Mouse (Mus musculus) testis, postnatal 10 days (tissue): ENCODE measurements around the gene Ccdc149.

ENCODE experiments used
- DNase-seq: peaks from one replicate; pipeline ENCODE4 v3.0.0; 2021; ENCODE audit warnings: low spot score

Ccdc149 gene

GRCm38 (mm10) chr5:52440278-52440677 is 31.0 kb downstream of the Ccdc149 start:
- DNase-seq = no peak

- peak; percentile 45 for DNase-seq
Observed at GRCm38 (mm10) chr5:52438946-52439345, 32.4 kb downstream of the Ccdc149 start.

DNA sequence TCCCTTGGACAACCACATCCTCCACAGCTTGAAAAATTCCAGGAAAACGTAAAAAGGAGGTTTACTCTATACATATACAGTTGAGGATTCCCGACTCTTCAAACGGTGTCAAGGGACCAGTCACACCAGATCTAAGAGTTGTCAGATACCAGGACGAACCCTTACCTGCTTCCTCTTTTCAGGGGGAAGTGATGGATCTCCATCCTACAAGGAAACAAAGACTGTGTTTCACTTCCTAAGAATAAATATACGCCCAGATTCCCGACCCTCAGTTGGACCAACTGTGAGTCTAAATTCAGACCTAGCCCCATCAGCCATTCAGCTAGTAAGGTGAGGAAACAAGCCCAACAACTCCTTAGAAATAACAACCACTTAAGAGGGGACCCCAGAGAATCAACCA is 35.8 kb downstream of the Ccdc149 start:
- no peak for DNase-seq

GRCm38 (mm10) chr5:52431276-52431844 is 40.0 kb downstream of the Ccdc149 start:
- no peak for DNase-seq

GRCm38 (mm10) chr5:52429731-52430480 is 41.4 kb downstream of the Ccdc149 start:
- DNase-seq = no peak

GRCm38 (mm10) chr5:52428613-52429012 is 42.7 kb downstream of the Ccdc149 start:
- DNase-seq = no peak

- no peak for DNase-seq
Observed at GRCm38 (mm10) chr5:52425819-52426218, 45.5 kb downstream of the Ccdc149 start.

DNA sequence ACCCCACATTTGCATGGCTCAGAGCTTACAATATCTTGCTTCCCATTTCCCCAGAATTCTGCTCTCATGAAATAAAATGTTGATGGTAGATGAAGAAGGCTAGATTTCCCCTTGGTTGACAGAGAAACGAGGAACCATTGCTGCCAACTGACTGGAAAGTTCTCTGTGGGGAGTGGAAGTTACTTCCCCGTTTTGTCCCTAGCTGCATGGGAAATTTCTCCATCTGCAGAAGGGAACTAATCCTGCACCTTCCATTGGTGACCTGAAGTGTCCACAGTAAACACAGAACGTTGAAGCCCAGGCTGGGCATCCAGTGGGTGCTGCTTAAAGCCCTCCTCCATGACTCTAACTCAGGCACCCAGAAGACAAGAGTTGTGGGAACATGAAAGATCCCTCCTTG is 47.4 kb downstream of the Ccdc149 start:
- DNase-seq = no peak

DNA sequence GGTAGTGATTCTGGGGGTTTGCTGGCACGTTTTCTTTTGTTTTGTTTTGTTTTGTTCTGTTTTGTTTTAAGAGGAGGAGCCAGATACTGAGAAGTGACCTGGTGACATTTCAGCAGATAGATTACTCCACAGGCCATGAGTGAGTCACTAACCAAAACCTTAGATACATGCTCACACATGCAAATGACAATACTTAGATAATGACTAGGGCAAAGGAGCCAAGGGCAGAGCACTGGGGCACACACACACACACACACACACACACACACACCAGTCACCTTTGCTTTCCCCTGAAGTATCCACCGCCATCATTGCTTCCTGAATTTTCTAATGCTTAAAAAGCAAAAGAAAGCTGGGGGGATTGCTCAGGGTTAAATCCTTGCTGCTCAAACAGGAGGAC is 54.8 kb downstream of the Ccdc149 start:
- no peak for DNase-seq

DNA sequence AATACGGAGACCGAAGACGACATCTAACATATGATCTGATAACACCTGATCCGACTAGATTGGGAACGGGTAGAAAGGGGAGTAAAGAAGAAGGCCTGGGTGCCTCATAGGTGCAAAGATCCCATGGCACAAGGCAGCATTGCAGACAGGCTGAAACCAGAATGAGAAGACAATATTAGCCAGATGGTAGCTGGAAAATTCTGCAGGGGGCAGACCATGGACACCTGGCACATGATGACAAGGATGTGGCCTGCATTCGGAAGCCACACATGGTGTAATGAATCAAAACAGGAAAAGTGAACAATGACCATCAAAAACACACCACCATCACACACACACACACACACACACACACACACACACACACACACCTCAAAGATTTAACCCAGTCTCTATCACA is 55.4 kb downstream of the Ccdc149 start:
- DNase-seq = no peak

DNA sequence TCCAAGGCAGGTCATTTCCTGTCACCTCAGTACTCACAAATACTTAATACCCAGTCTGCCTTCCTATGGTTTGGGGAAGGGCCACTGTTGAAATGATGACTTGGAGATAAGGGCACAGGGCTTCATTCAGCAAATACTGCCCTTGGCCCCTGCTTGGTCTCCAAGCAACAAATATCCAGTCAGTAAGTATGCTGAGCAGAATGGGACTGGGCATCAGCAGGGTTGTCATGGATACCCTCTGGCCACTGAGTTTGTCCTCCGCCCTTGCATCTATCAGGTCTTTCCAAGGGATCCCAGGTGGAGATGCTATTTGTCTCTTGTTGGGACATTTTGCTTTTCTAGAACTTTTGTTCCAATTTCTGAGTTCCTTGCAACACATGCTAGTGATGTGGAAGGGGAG is 56.1 kb downstream of the Ccdc149 start:
- no peak for DNase-seq

DNA sequence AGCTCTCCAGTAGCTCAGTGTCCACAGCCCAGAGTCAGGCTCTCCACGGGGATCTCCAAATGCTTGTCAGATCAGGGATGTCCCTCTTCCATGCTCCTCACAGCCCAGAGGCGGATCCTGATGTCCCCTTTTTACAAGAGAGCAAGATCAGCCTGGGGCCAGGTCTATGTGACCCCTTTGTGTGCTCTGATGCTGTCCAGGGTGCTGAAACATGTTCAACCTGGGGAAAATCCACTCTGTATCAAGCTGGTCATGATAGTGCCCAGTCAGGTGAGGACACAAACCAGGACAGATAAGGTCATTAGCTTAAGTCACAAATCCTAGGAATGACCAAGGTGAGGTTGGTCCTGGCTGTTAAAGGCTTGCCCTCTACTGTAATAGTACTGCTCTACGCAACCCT is 59.8 kb downstream of the Ccdc149 start:
- DNase-seq = peak; percentile 55

DNA sequence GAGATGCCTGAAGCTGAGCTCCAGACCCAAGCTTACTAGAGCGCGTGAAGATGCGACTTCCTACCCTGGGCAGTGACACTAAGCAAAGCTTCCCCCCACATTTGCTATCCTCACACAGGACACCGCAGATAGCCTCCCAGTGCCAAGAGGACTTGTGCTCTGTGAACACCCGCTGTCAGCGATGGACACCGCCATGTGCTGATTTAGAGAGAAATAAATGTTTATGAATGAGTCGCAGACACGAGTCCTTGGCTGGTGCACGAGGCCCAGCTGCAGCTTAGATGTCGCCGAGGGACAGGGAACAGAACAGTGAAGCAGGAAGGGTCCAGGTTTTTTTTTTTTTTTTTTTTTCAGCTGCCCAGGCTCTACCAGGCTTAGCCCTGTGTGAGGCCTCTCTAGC is 61.1 kb downstream of the Ccdc149 start:
- DNase-seq = no peak

GRCm38 (mm10) chr5:52408668-52409315 is 62.5 kb downstream of the Ccdc149 start:
- DNase-seq = no peak

GRCm38 (mm10) chr5:52404373-52404772 is 66.9 kb downstream of the Ccdc149 start:
- no peak for DNase-seq

DNA sequence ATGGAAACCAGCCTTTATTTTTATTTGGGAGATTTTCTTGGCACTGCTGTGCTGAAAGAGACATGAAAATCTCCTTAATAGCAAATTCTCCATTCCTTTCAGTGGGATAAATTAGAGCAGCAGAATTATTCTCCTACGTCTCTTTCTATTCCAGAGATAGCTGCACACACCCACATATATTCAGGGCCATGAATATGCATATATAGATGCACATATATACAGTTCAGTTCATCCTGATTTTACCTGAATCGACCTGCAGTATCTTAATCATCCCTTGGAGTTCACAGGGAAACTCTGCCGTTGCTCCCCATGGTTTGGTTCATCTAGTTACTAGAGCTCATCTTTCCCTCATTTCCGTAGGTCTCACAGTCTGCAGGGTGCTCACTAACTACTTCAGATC is 77.6 kb downstream of the Ccdc149 start:
- DNase-seq = no peak

GRCm38 (mm10) chr5:52391471-52391870 is 79.8 kb downstream of the Ccdc149 start:
- no peak for DNase-seq

- DNase-seq = no peak
Observed at GRCm38 (mm10) chr5:52390381-52390780, 80.9 kb downstream of the Ccdc149 start.

DNA sequence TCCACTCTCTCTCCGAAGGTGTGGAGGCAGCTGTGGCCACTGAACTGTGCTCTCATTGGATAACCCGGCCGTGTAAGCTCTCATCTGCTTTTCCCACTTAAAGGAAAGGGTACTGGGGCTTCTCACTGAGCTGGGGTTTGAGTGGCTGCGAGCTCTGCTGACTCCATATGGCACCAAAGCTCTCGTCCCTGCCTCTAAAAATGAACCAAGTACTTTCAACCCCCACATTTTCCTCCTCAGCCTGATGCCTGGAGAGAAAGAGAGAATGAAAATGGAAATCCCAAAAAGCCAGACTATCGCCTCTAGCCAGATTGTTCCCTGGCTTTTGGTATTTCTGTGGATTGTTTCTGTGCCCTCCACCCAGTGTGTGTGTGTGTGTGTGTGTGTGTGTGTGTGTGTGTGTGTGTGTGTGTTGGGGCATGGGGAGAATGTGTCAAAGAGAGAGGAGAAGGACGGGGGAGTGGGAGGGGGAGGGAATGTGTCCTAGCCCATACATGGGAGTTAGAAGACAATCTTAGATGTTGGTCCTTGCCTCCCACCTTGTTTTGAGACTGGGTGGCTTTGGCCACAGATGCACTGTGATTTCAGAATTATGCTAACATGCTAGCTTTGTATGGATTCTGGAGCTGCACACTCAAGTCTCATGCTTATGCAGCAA is 83.1 kb downstream of the Ccdc149 start:
- DNase-seq = no peak

DNA sequence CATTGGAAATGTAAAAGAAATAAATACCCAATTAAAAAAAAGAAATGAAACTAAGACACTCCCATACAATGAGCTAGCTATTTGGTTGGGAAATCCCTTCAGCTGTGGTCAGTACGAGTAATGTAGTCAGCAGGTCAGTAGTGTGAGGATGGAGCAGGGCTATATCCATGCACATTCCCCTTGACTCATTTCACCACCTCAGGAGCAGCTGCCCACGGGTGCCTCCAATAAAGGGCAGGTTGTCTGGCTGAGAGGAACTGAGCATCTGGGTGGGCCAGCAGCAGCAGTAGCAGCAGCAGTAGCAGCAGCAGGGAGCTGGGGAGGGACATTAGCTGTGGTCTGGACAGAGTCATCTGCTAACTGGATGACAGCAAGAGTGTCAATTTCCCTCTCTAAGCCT is 85.3 kb downstream of the Ccdc149 start:
- DNase-seq = no peak

DNA sequence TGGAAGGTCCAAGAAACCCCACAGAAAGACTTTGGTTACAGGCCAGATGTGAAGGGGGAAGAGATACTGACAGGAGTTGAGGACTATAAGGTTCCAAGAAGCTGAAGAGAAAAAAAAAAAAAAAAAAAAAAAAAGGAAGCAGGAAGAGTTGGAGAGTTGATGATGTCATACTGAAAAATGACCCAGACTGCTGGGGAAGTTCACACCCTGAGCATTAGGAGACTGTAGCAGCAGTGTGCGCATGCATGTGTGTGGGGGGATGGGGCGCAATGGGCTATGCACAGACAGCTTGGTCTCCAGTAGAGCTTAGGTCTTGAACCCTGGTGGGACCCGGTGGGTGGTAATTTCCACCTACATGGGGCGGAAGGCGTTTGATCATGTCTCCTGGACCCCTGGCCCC is 87.6 kb downstream of the Ccdc149 start:
- DNase-seq = no peak

DNA sequence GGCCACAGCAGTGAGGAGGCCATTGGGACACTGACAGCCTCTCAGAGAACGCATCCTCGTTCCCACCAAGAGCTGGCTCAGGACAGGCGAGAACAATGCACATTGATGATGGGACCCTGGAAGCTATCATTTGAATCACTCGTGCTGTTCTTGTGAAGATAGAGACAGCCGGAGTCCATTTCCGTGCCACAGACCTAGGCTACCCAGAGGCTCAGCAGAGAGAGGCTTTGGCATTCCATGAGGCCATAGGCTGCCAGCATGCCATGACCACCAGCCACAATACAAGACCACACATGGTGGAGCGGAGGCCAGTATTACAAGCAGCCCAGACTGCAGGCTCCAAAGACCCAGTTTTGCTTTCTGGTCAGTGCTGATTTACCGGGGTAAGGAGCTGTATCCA is 88.5 kb downstream of the Ccdc149 start:
- no peak for DNase-seq

GRCm38 (mm10) chr5:52375847-52376246 is 95.5 kb downstream of the Ccdc149 start:
- no peak for DNase-seq
